Mouse (Mus musculus): ENCODE results near the gene Pak1. TPM values are rescaled to one million over a fixed set of nuclear protein-coding genes. Genes with fewer than 3 reads are reported as not detected.
"Not testable (repeated sequence)": the region's sequence is repeated elsewhere in the genome, so short reads cannot be mapped to it uniquely, and the experiment has no call there.

Gene Pak1
- polyA plus RNA-seq, 1 experiment from 2014 or later: 171 TPM

GRCm38 (mm10) chr7:97838574-97838973 lies 50.2 kb downstream of the Pak1 start:
- H3K9ac ChIP-seq (replicated peaks; ENCODE audit: low read length): no peak overlapping the region

GRCm38 (mm10) chr7:97841311-97841710 lies 53.0 kb downstream of the Pak1 start:
- WGBS: 89% methylated on average over 5 of the region's 5 CpGs
- Histone ChIP-seq H3K27me3 (ENCODE audit: control insufficient read depth, insufficient read depth, low read length) (no peaks in the 10 kb centered on the region), H3K4me1 (ENCODE audit: control insufficient read depth, insufficient read depth, low read length) (peaks cover 24% of the 10 kb centered on the region), H3K27ac (replicated peaks; ENCODE audit: low read depth, low read length) (no peak overlapping the region), H3K36me3 (ENCODE audit: control insufficient read depth, insufficient read depth, low read length) (no peaks in the 10 kb centered on the region), H3K9ac (replicated peaks; ENCODE audit: low read length) (no peak overlapping the region), H3K4me2 (ENCODE audit: low read length) (no peak overlapping the region), H3K9me3 (ENCODE audit: control insufficient read depth, low read length) (no peaks in the 10 kb centered on the region), H3K4me3 (replicated peaks; ENCODE audit: low read depth, low read length) (no peak overlapping the region)
- ATAC-seq (ENCODE audit: low FRiP score, low TSS enrichment) (no peak), DNase-seq (no peak)

More at GRCm38 (mm10) chr7:97838574-97838973, 50.2 kb downstream of the Pak1 start:
- H3K27me3 ChIP-seq (ENCODE audit: control insufficient read depth, insufficient read depth, low read length): no peaks in the 10 kb centered on the region
- H3K9me3 ChIP-seq (ENCODE audit: control insufficient read depth, low read length): no peaks in the 10 kb centered on the region
- DNase-seq (no peak), ATAC-seq (ENCODE audit: low FRiP score, low TSS enrichment) (no peak)
- H3K36me3 ChIP-seq (ENCODE audit: control insufficient read depth, insufficient read depth, low read length): no peaks in the 10 kb centered on the region
- H3K4me1 ChIP-seq (ENCODE audit: control insufficient read depth, insufficient read depth, low read length): 0 out of 2 replicates have a peak, but pooled peaks cover 2% of the 10 kb centered on the region
- no peak overlapping the region for H3K4me2 ChIP-seq (ENCODE audit: low read length)
- H3K27ac ChIP-seq (replicated peaks; ENCODE audit: low read depth, low read length): no peak overlapping the region
- H3K4me3 ChIP-seq (replicated peaks; ENCODE audit: low read depth, low read length): no peak overlapping the region

GRCm38 (mm10) chr7:97842332-97842731 lies 54.0 kb downstream of the Pak1 start:
- Histone ChIP-seq H3K36me3 (ENCODE audit: control insufficient read depth, insufficient read depth, low read length) (no peaks in the 10 kb centered on the region), H3K9ac (replicated peaks; ENCODE audit: low read length) (peak overlapping the region; percentile 77; the same call in 1 of the 2 replicates), H3K27me3 (ENCODE audit: control insufficient read depth, insufficient read depth, low read length) (no peaks in the 10 kb centered on the region), H3K27ac (replicated peaks; ENCODE audit: low read depth, low read length) (peak overlapping the region; percentile 90), H3K4me3 (replicated peaks; ENCODE audit: low read depth, low read length) (peak overlapping the region; percentile 51), H3K9me3 (ENCODE audit: control insufficient read depth, low read length) (no peaks in the 10 kb centered on the region), H3K4me2 (ENCODE audit: low read length) (peak overlapping the region; percentile 72), H3K4me1 (ENCODE audit: control insufficient read depth, insufficient read depth, low read length) (peaks cover 24% of the 10 kb centered on the region)
- DNase-seq: no peak
- ATAC-seq (ENCODE audit: low FRiP score, low TSS enrichment): peak; percentile 36; the same call in 1 of the 2 replicates
- 51% methylated on average over 2 of the region's 2 CpGs for WGBS

- Histone ChIP-seq H3K27ac (replicated peaks; ENCODE audit: low read depth, low read length) (peak overlapping the region; percentile 90), H3K4me3 (replicated peaks; ENCODE audit: low read depth, low read length) (peak overlapping the region; percentile 51), H3K4me1 (ENCODE audit: control insufficient read depth, insufficient read depth, low read length) (peaks cover 24% of the 10 kb centered on the region), H3K9ac (replicated peaks; ENCODE audit: low read length) (peak overlapping the region; percentile 77), H3K27me3 (ENCODE audit: control insufficient read depth, insufficient read depth, low read length) (no peaks in the 10 kb centered on the region), H3K36me3 (ENCODE audit: control insufficient read depth, insufficient read depth, low read length) (no peaks in the 10 kb centered on the region), H3K4me2 (ENCODE audit: low read length) (peak overlapping the region; percentile 72), H3K9me3 (ENCODE audit: control insufficient read depth, low read length) (no peaks in the 10 kb centered on the region)
- ATAC-seq (ENCODE audit: low FRiP score, low TSS enrichment): peak; percentile 94
- WGBS: 3% methylated on average over 22 of the region's 22 CpGs
- peak; percentile 92 for DNase-seq
Observed at GRCm38 (mm10) chr7:97842806-97843570, 54.6 kb downstream of the Pak1 start.

GRCm38 (mm10) chr7:97844419-97844818 lies 56.1 kb downstream of the Pak1 start:
- peak overlapping the region; percentile 51 for H3K4me3 ChIP-seq (replicated peaks; ENCODE audit: low read depth, low read length)
- 0 out of 2 replicates have a peak overlapping the region, but pooled peaks have one; percentile 4 for H3K9ac ChIP-seq (replicated peaks; ENCODE audit: low read length)
- DNase-seq (no peak), ATAC-seq (ENCODE audit: low FRiP score, low TSS enrichment) (no peak)
- H3K36me3 ChIP-seq (ENCODE audit: control insufficient read depth, insufficient read depth, low read length): no peaks in the 10 kb centered on the region
- peak overlapping the region; percentile 72 for H3K4me2 ChIP-seq (ENCODE audit: low read length)
- H3K27ac ChIP-seq (replicated peaks; ENCODE audit: low read depth, low read length): no peak overlapping the region
- H3K9me3 ChIP-seq (ENCODE audit: control insufficient read depth, low read length): no peaks in the 10 kb centered on the region
- 80% methylated on average over 3 of the region's 3 CpGs for WGBS
- peaks cover 24% of the 10 kb centered on the region for H3K4me1 ChIP-seq (ENCODE audit: control insufficient read depth, insufficient read depth, low read length)
- no peaks in the 10 kb centered on the region for H3K27me3 ChIP-seq (ENCODE audit: control insufficient read depth, insufficient read depth, low read length)

- Histone ChIP-seq H3K4me1 (ENCODE audit: control insufficient read depth, insufficient read depth, low read length) (peaks cover 24% of the 10 kb centered on the region), H3K4me3 (replicated peaks; ENCODE audit: low read depth, low read length) (no peak overlapping the region), H3K27ac (replicated peaks; ENCODE audit: low read depth, low read length) (no peak overlapping the region), H3K27me3 (ENCODE audit: control insufficient read depth, insufficient read depth, low read length) (no peaks in the 10 kb centered on the region), H3K9ac (replicated peaks; ENCODE audit: low read length) (no peak overlapping the region), H3K4me2 (ENCODE audit: low read length) (no peak overlapping the region), H3K9me3 (ENCODE audit: control insufficient read depth, low read length) (no peaks in the 10 kb centered on the region), H3K36me3 (ENCODE audit: control insufficient read depth, insufficient read depth, low read length) (no peaks in the 10 kb centered on the region)
- WGBS: 85% methylated on average over 2 of the region's 2 CpGs
- no peak for ATAC-seq (ENCODE audit: low FRiP score, low TSS enrichment)
- DNase-seq: no peak
Observed at GRCm38 (mm10) chr7:97845546-97845945, 57.2 kb downstream of the Pak1 start.

GRCm38 (mm10) chr7:97846539-97846938 lies 58.2 kb downstream of the Pak1 start:
- Histone ChIP-seq H3K27ac (replicated peaks; ENCODE audit: low read depth, low read length) (no peak overlapping the region), H3K36me3 (ENCODE audit: control insufficient read depth, insufficient read depth, low read length) (no peaks in the 10 kb centered on the region)

GRCm38 (mm10) chr7:97849557-97849956 lies 61.2 kb downstream of the Pak1 start:
- H3K9ac ChIP-seq (replicated peaks; ENCODE audit: low read length); H3K4me2 ChIP-seq (ENCODE audit: low read length); H3K4me3 ChIP-seq (replicated peaks; ENCODE audit: low read depth, low read length); DNase-seq; ATAC-seq (ENCODE audit: low FRiP score, low TSS enrichment); H3K36me3 ChIP-seq (ENCODE audit: control insufficient read depth, insufficient read depth, low read length); H3K27ac ChIP-seq (replicated peaks; ENCODE audit: low read depth, low read length); H3K9me3 ChIP-seq (ENCODE audit: control insufficient read depth, low read length); H3K27me3 ChIP-seq (ENCODE audit: control insufficient read depth, insufficient read depth, low read length): not testable (repeated sequence)
- H3K4me1 ChIP-seq (ENCODE audit: control insufficient read depth, insufficient read depth, low read length): peaks cover 16% of the 10 kb centered on the region
- WGBS: 77% methylated on average over 3 of the region's 3 CpGs

More at GRCm38 (mm10) chr7:97846539-97846938, 58.2 kb downstream of the Pak1 start:
- DNase-seq (no peak), ATAC-seq (ENCODE audit: low FRiP score, low TSS enrichment) (no peak)
- no peak overlapping the region for H3K9ac ChIP-seq (replicated peaks; ENCODE audit: low read length)
- no peaks in the 10 kb centered on the region for H3K9me3 ChIP-seq (ENCODE audit: control insufficient read depth, low read length)
- no peak overlapping the region for H3K4me3 ChIP-seq (replicated peaks; ENCODE audit: low read depth, low read length)
- H3K27me3 ChIP-seq (ENCODE audit: control insufficient read depth, insufficient read depth, low read length): no peaks in the 10 kb centered on the region
- H3K4me1 ChIP-seq (ENCODE audit: control insufficient read depth, insufficient read depth, low read length): peaks cover 24% of the 10 kb centered on the region
- H3K4me2 ChIP-seq (ENCODE audit: low read length): no peak overlapping the region

- Histone ChIP-seq H3K4me3 (replicated peaks; ENCODE audit: low read depth, low read length) (no peak overlapping the region), H3K27ac (replicated peaks; ENCODE audit: low read depth, low read length) (no peak overlapping the region), H3K9me3 (ENCODE audit: control insufficient read depth, low read length) (no peaks in the 10 kb centered on the region), H3K9ac (replicated peaks; ENCODE audit: low read length) (no peak overlapping the region), H3K36me3 (ENCODE audit: control insufficient read depth, insufficient read depth, low read length) (peaks cover 7% of the 10 kb centered on the region; the same call in 1 of the 2 replicates), H3K27me3 (ENCODE audit: control insufficient read depth, insufficient read depth, low read length) (no peaks in the 10 kb centered on the region), H3K4me2 (ENCODE audit: low read length) (no peak overlapping the region), H3K4me1 (ENCODE audit: control insufficient read depth, insufficient read depth, low read length) (peaks cover 8% of the 10 kb centered on the region)
- DNase-seq: no peak
- WGBS: 78% methylated on average over 3 of the region's 3 CpGs
- ATAC-seq (ENCODE audit: low FRiP score, low TSS enrichment): no peak
Observed at GRCm38 (mm10) chr7:97850331-97850730, 62.0 kb downstream of the Pak1 start.
